Mouse (Mus musculus): ENCODE measurements around the gene Rxylt1. TPM values are rescaled to one million over a fixed set of nuclear protein-coding genes. Genes with fewer than 3 reads are reported as not detected.

Gene Rxylt1
- polyA plus RNA-seq, 1 experiment from 2014 or later: 60.3 TPM

DNA sequence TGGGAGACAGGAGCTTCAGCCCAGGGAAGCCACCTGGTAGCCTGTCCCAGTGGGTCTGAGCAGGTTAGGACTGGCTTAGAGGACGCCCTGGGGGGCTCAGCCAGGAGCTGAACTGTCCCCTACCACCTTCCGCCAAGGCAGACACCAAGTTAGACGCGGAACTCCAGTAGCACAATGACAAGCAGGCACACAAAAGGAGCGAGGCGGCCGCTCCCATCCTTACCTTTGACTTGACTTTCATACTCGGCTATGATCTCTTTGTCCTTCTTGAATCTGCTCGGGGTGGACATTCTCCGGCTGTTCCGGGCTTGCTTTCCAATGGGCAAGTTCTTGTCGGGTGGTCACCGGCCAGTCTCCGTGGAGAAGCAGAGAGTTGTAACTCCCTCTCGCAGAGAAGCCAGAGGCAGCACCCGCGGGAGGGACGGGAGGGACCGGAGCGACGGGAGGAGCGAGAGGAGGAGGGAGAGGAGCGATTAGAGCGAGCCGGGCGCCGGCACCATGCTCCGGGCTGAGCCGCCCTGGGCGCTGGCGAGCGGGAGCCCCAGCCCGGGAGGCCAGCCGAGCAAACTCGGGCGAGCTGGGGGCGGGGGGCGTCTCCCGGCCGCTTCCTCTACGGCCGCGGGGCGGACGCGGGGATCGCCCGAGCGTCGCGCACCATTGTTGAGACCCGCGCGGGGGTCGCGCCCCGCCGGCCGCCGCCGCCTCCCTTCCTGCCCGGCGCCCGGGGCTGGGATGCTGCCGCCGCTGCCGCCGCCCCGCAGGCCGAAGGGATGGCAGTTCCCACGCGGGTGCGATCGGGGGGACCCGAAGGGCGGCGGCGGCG lies 50.1 kb downstream of the Rxylt1 start, which contains the start of gene Srgap1:
Gene Srgap1, minus strand, starts transcription at position 412 of the 823 bp plus-strand sequence.
- ATAC-seq (ENCODE audit: insufficient number of reproducible peaks, insufficient read depth, low FRiP score, low read depth): peak; percentile 79
- peak within 1 kb of the TSS; percentile 71 for H3K4me2 ChIP-seq (replicated peaks; ENCODE audit: low read depth, low read length)
- peak within 1 kb of the TSS; percentile 73 for H3K4me3 ChIP-seq (ENCODE audit: low read depth, low read length)
- H3K9me3 ChIP-seq (ENCODE audit: control insufficient read depth, low read depth, low read length): no peaks in the 10 kb centered on the region
- no peaks in the 10 kb centered on the region for H3K27me3 ChIP-seq (ENCODE audit: control insufficient read depth, insufficient read depth, low read length)
- H3K9ac ChIP-seq (replicated peaks; ENCODE audit: low read depth, low read length): peak within 1 kb of the TSS; percentile 87
- peak within 1 kb of the TSS; percentile 85 for H3K27ac ChIP-seq (ENCODE audit: low read length)
- H3K4me1 ChIP-seq (ENCODE audit: control insufficient read depth, insufficient read depth, low read length): no peaks in the 10 kb centered on the region
- 1% methylated on average over 50 of the region's 79 CpGs for WGBS
- no peaks in the 10 kb centered on the region for H3K36me3 ChIP-seq (ENCODE audit: control insufficient read depth, insufficient read depth, low read length)

- H3K9ac ChIP-seq (replicated peaks; ENCODE audit: low read depth, low read length): peak overlapping the region; percentile 87
- H3K27me3 ChIP-seq (ENCODE audit: control insufficient read depth, insufficient read depth, low read length): no peaks in the 10 kb centered on the region
- H3K4me1 ChIP-seq (ENCODE audit: control insufficient read depth, insufficient read depth, low read length): no peaks in the 10 kb centered on the region
- H3K27ac ChIP-seq (ENCODE audit: low read length): peak overlapping the region; percentile 85
- no peaks in the 10 kb centered on the region for H3K9me3 ChIP-seq (ENCODE audit: control insufficient read depth, low read depth, low read length)
- H3K4me2 ChIP-seq (replicated peaks; ENCODE audit: low read depth, low read length): peak overlapping the region; percentile 71
- H3K4me3 ChIP-seq (ENCODE audit: low read depth, low read length): peak overlapping the region; percentile 73
- no peaks in the 10 kb centered on the region for H3K36me3 ChIP-seq (ENCODE audit: control insufficient read depth, insufficient read depth, low read length)
- WGBS: 1% methylated on average over 13 of the region's 13 CpGs
- no peak for ATAC-seq (ENCODE audit: insufficient number of reproducible peaks, insufficient read depth, low FRiP score, low read depth)
Measured at GRCm38 (mm10) chr10:122046511-122046903, 50.7 kb downstream of the Rxylt1 start.

GRCm38 (mm10) chr10:122045946-122046345 lies 51.2 kb downstream of the Rxylt1 start:
- peak overlapping the region; percentile 87; the same call in 1 of the 2 replicates for H3K9ac ChIP-seq (replicated peaks; ENCODE audit: low read depth, low read length)
- 30% methylated on average over 9 of the region's 9 CpGs for WGBS
- no peak for ATAC-seq (ENCODE audit: insufficient number of reproducible peaks, insufficient read depth, low FRiP score, low read depth)

GRCm38 (mm10) chr10:122044926-122045325 lies 52.2 kb downstream of the Rxylt1 start:
- ATAC-seq (ENCODE audit: insufficient number of reproducible peaks, insufficient read depth, low FRiP score, low read depth): no peak
- H3K27me3 ChIP-seq (ENCODE audit: control insufficient read depth, insufficient read depth, low read length): no peaks in the 10 kb centered on the region
- H3K27ac ChIP-seq (ENCODE audit: low read length): no peak overlapping the region
- H3K9ac ChIP-seq (replicated peaks; ENCODE audit: low read depth, low read length): no peak overlapping the region
- H3K4me1 ChIP-seq (ENCODE audit: control insufficient read depth, insufficient read depth, low read length): no peaks in the 10 kb centered on the region
- WGBS: 70% methylated on average over 4 of the region's 4 CpGs
- 0 out of 2 replicates have a peak, but pooled peaks cover 5% of the 10 kb centered on the region for H3K9me3 ChIP-seq (ENCODE audit: control insufficient read depth, low read depth, low read length)
- H3K4me2 ChIP-seq (replicated peaks; ENCODE audit: low read depth, low read length): no peak overlapping the region
- no peak overlapping the region for H3K4me3 ChIP-seq (ENCODE audit: low read depth, low read length)
- no peaks in the 10 kb centered on the region for H3K36me3 ChIP-seq (ENCODE audit: control insufficient read depth, insufficient read depth, low read length)

More at GRCm38 (mm10) chr10:122045946-122046345, 51.2 kb downstream of the Rxylt1 start:
- Histone ChIP-seq H3K27me3 (ENCODE audit: control insufficient read depth, insufficient read depth, low read length) (no peaks in the 10 kb centered on the region), H3K4me1 (ENCODE audit: control insufficient read depth, insufficient read depth, low read length) (no peaks in the 10 kb centered on the region), H3K36me3 (ENCODE audit: control insufficient read depth, insufficient read depth, low read length) (no peaks in the 10 kb centered on the region), H3K4me2 (replicated peaks; ENCODE audit: low read depth, low read length) (peak overlapping the region; percentile 71), H3K4me3 (ENCODE audit: low read depth, low read length) (peak overlapping the region; percentile 73), H3K27ac (ENCODE audit: low read length) (no peak overlapping the region), H3K9me3 (ENCODE audit: control insufficient read depth, low read depth, low read length) (no peaks in the 10 kb centered on the region)

GRCm38 (mm10) chr10:122040372-122040771 lies 56.8 kb downstream of the Rxylt1 start:
- Histone ChIP-seq H3K4me1 (ENCODE audit: control insufficient read depth, insufficient read depth, low read length) (no peaks in the 10 kb centered on the region), H3K27me3 (ENCODE audit: control insufficient read depth, insufficient read depth, low read length) (no peaks in the 10 kb centered on the region), H3K9ac (replicated peaks; ENCODE audit: low read depth, low read length) (no peak overlapping the region), H3K4me2 (replicated peaks; ENCODE audit: low read depth, low read length) (no peak overlapping the region), H3K36me3 (ENCODE audit: control insufficient read depth, insufficient read depth, low read length) (peaks cover 3% of the 10 kb centered on the region; the same call in 1 of the 2 replicates), H3K4me3 (ENCODE audit: low read depth, low read length) (no peak overlapping the region), H3K27ac (ENCODE audit: low read length) (no peak overlapping the region), H3K9me3 (ENCODE audit: control insufficient read depth, low read depth, low read length) (0 out of 2 replicates have a peak, but pooled peaks cover 5% of the 10 kb centered on the region)
- WGBS: 41% methylated on average over 4 of the region's 4 CpGs
- no peak for ATAC-seq (ENCODE audit: insufficient number of reproducible peaks, insufficient read depth, low FRiP score, low read depth)

GRCm38 (mm10) chr10:122039566-122039965 lies 57.6 kb downstream of the Rxylt1 start:
- no peak overlapping the region for H3K4me2 ChIP-seq (replicated peaks; ENCODE audit: low read depth, low read length)
- H3K36me3 ChIP-seq (ENCODE audit: control insufficient read depth, insufficient read depth, low read length): peaks cover 3% of the 10 kb centered on the region; the same call in 1 of the 2 replicates
- ATAC-seq (ENCODE audit: insufficient number of reproducible peaks, insufficient read depth, low FRiP score, low read depth): no peak
- no peak overlapping the region for H3K9ac ChIP-seq (replicated peaks; ENCODE audit: low read depth, low read length)
- no peaks in the 10 kb centered on the region for H3K4me1 ChIP-seq (ENCODE audit: control insufficient read depth, insufficient read depth, low read length)
- 0 out of 2 replicates have a peak, but pooled peaks cover 5% of the 10 kb centered on the region for H3K9me3 ChIP-seq (ENCODE audit: control insufficient read depth, low read depth, low read length)
- H3K27ac ChIP-seq (ENCODE audit: low read length): no peak overlapping the region
- whole genome bisulfite sequencing: 91% methylated on average over 4 of the region's 4 CpGs
- no peaks in the 10 kb centered on the region for H3K27me3 ChIP-seq (ENCODE audit: control insufficient read depth, insufficient read depth, low read length)
- H3K4me3 ChIP-seq (ENCODE audit: low read depth, low read length): no peak overlapping the region

DNA sequence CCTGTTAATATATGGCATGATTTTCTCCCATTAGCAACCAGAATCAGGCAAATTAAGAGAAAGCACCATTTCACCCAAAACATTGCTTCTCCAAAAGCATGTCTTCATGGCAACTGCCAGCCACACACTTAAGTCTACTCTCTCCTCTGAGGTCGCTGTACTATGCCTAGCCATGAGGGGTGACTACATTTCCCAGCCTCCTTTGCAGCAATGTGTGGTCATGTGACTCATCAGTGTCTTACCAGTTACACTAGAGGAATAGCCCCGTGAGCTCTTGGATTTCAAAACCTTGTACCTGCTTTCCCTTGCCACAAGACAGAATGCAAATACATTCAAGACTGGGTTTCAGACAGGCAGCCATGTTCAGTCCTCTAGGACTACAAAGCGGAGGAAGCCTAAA lies 58.6 kb downstream of the Rxylt1 start:
- ATAC-seq (ENCODE audit: insufficient number of reproducible peaks, insufficient read depth, low FRiP score, low read depth): no peak
- 51% methylated on average over 3 of the region's 3 CpGs for WGBS
- H3K4me3 ChIP-seq (ENCODE audit: low read depth, low read length): no peak overlapping the region

GRCm38 (mm10) chr10:122033271-122033670 lies 63.9 kb downstream of the Rxylt1 start:
- Histone ChIP-seq H3K36me3 (ENCODE audit: control insufficient read depth, insufficient read depth, low read length) (peaks cover 3% of the 10 kb centered on the region; the same call in 1 of the 2 replicates), H3K4me1 (ENCODE audit: control insufficient read depth, insufficient read depth, low read length) (peaks cover 14% of the 10 kb centered on the region; the same call in 1 of the 2 replicates), H3K4me3 (ENCODE audit: low read depth, low read length) (no peak overlapping the region), H3K9me3 (ENCODE audit: control insufficient read depth, low read depth, low read length) (no peaks in the 10 kb centered on the region), H3K27me3 (ENCODE audit: control insufficient read depth, insufficient read depth, low read length) (no peaks in the 10 kb centered on the region), H3K9ac (replicated peaks; ENCODE audit: low read depth, low read length) (no peak overlapping the region), H3K4me2 (replicated peaks; ENCODE audit: low read depth, low read length) (no peak overlapping the region), H3K27ac (ENCODE audit: low read length) (no peak overlapping the region)
- WGBS: 64% methylated on average over 5 of the region's 5 CpGs
- 0 out of 2 replicates have a peak, but pooled peaks have one; percentile 53 for ATAC-seq (ENCODE audit: insufficient number of reproducible peaks, insufficient read depth, low FRiP score, low read depth)

More for the DNA sequence above, 58.6 kb downstream of the Rxylt1 start:
- H3K36me3 ChIP-seq (ENCODE audit: control insufficient read depth, insufficient read depth, low read length): peaks cover 3% of the 10 kb centered on the region; the same call in 1 of the 2 replicates
- H3K4me1 ChIP-seq (ENCODE audit: control insufficient read depth, insufficient read depth, low read length): 0 out of 2 replicates have a peak, but pooled peaks cover 2% of the 10 kb centered on the region
- no peak overlapping the region for H3K9ac ChIP-seq (replicated peaks; ENCODE audit: low read depth, low read length)
- H3K27ac ChIP-seq (ENCODE audit: low read length): no peak overlapping the region
- H3K27me3 ChIP-seq (ENCODE audit: control insufficient read depth, insufficient read depth, low read length): no peaks in the 10 kb centered on the region
- no peak overlapping the region for H3K4me2 ChIP-seq (replicated peaks; ENCODE audit: low read depth, low read length)
- H3K9me3 ChIP-seq (ENCODE audit: control insufficient read depth, low read depth, low read length): 0 out of 2 replicates have a peak, but pooled peaks cover 5% of the 10 kb centered on the region
